Mouse (Mus musculus) liver, adult 2 months (tissue): Measurements from ENCODE around the gene Gm37240. TPM values are rescaled to one million over a fixed set of nuclear protein-coding genes. Genes with fewer than 3 reads are reported as not detected.

Source experiments
- DNase-seq: peaks from one replicate; pipeline ENCODE4 v3.0.0-alpha.2; 2011; ENCODE audit warnings: low read depth, low spot score; ENCODE audit errors: extremely low read depth
- H3K27ac ChIP-seq: fragments of 200-500 bp; replicated peaks from 2 replicates; pipeline ENCODE4 v1.5.1; 2012; ENCODE audit warnings: low read depth, mild to moderate bottlenecking, control low read depth, inconsistent platforms, low read length; ENCODE audit not compliant: insufficient read depth
- H3K27me3 ChIP-seq: fragments of 200-500 bp; 2 replicates; pipeline ENCODE4 v1.6.1; 2012; ENCODE audit warnings: mild to moderate bottlenecking, moderate library complexity, low read length, inconsistent platforms; ENCODE audit not compliant: control insufficient read depth, insufficient read depth
- H3K36me3 ChIP-seq: fragments of 200-500 bp; 2 replicates; pipeline ENCODE4 v1.6.1; 2012; ENCODE audit warnings: low read length, inconsistent platforms; ENCODE audit not compliant: control insufficient read depth, insufficient read depth
- H3K4me1 ChIP-seq: fragments of 200-500 bp; 2 replicates; pipeline ENCODE4 v1.6.1; 2011; ENCODE audit warnings: low read length; ENCODE audit not compliant: control insufficient read depth, insufficient read depth
- H3K4me3 ChIP-seq: fragments of 200-500 bp; 2 replicates; pipeline ENCODE4 v1.5.1; 2011; ENCODE audit warnings: low read depth, mild to moderate bottlenecking, control low read depth, low read length, moderate library complexity; ENCODE audit not compliant: insufficient read depth
- H3K79me2 ChIP-seq: fragments of 200-500 bp; 2 replicates; pipeline ENCODE4 v1.6.1; 2012; ENCODE audit warnings: inconsistent platforms, mild to moderate bottlenecking, low read length, moderate library complexity; ENCODE audit not compliant: control insufficient read depth, insufficient read depth
- H3K9ac ChIP-seq: fragments of 200-500 bp; 2 replicates; pipeline ENCODE4 v1.6.1; 2012; ENCODE audit warnings: low read depth, mild to moderate bottlenecking, control low read depth, inconsistent platforms, low read length
- CTCF ChIP-seq: fragments of 200-500 bp; IDR thresholded peaks from 2 replicates; pipeline ENCODE4 v1.5.1; 2011; ENCODE audit warnings: low read depth, low read length, control low read depth
- POLR2A ChIP-seq: fragments of 200-500 bp; IDR thresholded peaks from 2 replicates; pipeline ENCODE4 v1.6.1; 2011; ENCODE audit warnings: low read length, control low read depth; ENCODE audit not compliant: insufficient read depth; ENCODE audit errors: extremely low read depth
- WGBS: fragments of 180-500 bp; shearing (Covaris S2); methylation state at CpG from one replicate; pipeline ENCODE4 v1.1.7; 2018; 5-methylcytosine and 5-hydroxymethylcytosine counted together
- polyA plus RNA-seq: library from polyadenylated mRNA; depleted of rRNA; stranded (reverse); fragments of >200 nt; gene quantifications from 2 replicates; pipeline ENCODE4 v1.2.3, GENCODE M21; 2012
- total RNA-seq: library from RNA; depleted of rRNA; stranded (reverse); fragments of >200 nt; gene quantifications from 2 replicates; pipeline ENCODE4 v1.2.3, GENCODE M21; 2014

The Gm37240 gene
- total and polyA plus RNA-seq, 2 experiments: 2.2 to 6.9 TPM

DNA sequence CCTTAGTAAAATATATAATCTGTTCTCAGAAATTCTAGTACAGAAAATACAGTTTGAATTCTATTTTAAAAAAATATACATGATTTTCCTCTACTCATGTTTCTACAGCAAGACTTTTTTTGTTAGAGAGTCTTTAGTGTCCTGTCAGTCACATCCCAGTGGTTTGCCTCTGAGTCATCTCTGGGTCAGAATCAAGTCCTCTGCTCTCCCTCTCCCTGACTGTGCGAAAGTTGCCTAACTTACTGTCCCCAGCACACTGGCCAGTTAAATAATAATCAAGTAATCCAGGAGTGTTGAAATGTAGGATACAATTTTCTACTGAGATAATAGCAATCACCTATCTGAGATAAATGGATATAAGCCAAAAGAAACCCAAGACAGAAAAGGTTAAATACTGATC is 951.6 kb downstream of the Gm37240 start:
- Histone ChIP-seq H3K27me3 (no peaks in the 10 kb centered on the region), H3K36me3 (no peaks in the 10 kb centered on the region; the same call in 1 of the 2 replicates), H3K79me2 (no peaks in the 10 kb centered on the region; the same call in 1 of the 2 replicates), H3K4me1 (no peaks in the 10 kb centered on the region; the same call in 1 of the 2 replicates), H3K9ac (no peak overlapping the region), H3K27ac (no peak overlapping the region), H3K4me3 (no peak overlapping the region)
- peak; percentile 60 for DNase-seq
- TF ChIP-seq POLR2A (no peak), CTCF (no peak)
- 25% methylated on average over 1 of the region's 1 CpGs for WGBS

DNA sequence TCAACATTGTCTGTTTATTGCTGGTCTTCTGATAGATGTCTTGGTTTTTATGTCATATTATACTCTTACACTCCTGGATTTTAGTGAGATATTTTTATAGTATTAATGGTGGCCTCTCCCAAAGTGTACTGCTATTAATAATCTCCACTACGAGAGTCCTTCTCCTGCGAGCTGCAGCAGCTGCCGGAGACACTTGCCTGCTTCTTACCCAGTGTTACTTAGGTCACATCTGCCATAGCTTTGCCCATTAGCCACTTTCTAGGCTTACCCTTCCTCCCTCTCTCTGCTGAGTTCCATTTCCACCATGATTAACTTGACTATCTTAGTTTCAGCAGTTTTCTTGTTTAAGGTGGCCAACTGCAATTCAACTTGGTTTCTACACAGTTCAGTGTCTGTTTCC is 956.6 kb downstream of the Gm37240 start:
- no peaks in the 10 kb centered on the region for H3K27me3 ChIP-seq
- H3K4me3 ChIP-seq: no peak overlapping the region
- no peak for DNase-seq
- WGBS: 95% methylated on average over 3 of the region's 3 CpGs
- H3K79me2 ChIP-seq: no peaks in the 10 kb centered on the region
- H3K36me3 ChIP-seq: no peaks in the 10 kb centered on the region
- H3K27ac ChIP-seq: no peak overlapping the region
- no peaks in the 10 kb centered on the region for H3K4me1 ChIP-seq
- H3K9ac ChIP-seq: no peak overlapping the region
- TF ChIP-seq CTCF: no peak
- no peak for TF ChIP-seq POLR2A

DNA sequence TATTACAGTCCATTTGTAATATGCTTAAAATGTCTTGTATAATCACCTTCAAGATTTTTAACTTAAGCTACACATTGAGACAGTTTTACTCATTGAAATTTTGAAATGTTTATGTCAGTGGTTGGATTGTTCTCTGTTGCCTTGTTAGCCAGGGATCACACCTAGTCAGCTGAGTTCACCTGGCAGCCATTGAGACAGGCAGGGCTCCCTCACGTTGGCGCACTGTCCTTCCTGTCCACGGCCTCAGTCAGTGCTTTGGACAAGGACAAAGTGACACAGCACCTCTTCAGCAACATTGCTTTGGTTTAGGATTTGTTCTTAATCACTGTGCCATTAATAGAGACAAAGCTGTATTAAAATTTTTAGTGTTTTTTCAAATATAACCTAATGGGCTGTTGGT is 958.1 kb downstream of the Gm37240 start:
- H3K9ac ChIP-seq: no peak overlapping the region
- WGBS: 40% methylated on average over 3 of the region's 3 CpGs
- H3K79me2 ChIP-seq: no peaks in the 10 kb centered on the region; the same call in 1 of the 2 replicates
- no peak overlapping the region for H3K4me3 ChIP-seq
- DNase-seq: peak; percentile 68
- H3K27ac ChIP-seq: no peak overlapping the region
- H3K27me3 ChIP-seq: no peaks in the 10 kb centered on the region
- no peak for TF ChIP-seq CTCF
- no peak for TF ChIP-seq POLR2A
- no peaks in the 10 kb centered on the region for H3K4me1 ChIP-seq
- H3K36me3 ChIP-seq: no peaks in the 10 kb centered on the region

DNA sequence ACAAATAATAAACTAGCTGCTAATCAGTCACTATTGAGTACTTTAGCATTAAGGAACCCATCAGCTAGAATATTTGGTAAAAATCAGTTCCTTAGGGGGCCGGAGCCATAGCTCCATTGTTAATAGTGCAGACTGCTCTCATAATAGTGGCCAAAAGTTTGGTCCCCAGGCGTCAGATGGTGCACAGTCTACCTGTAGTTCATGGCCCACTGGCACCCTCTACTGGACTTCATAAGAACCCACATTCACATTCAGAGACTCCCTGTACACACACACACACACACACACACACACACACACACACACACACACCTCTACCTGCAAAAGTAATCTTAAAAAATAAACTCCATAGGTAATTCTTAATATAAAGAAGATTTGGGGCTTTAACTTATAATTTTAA is 959.4 kb downstream of the Gm37240 start:
- TF ChIP-seq POLR2A (no peak), CTCF (no peak)
- Histone ChIP-seq H3K4me1 (no peaks in the 10 kb centered on the region), H3K9ac (no peak overlapping the region), H3K36me3 (no peaks in the 10 kb centered on the region), H3K4me3 (no peak overlapping the region), H3K27ac (no peak overlapping the region), H3K27me3 (no peaks in the 10 kb centered on the region), H3K79me2 (no peaks in the 10 kb centered on the region; the same call in 1 of the 2 replicates)
- WGBS: 93% methylated on average over 2 of the region's 2 CpGs
- DNase-seq: no peak

GRCm38 (mm10) chr3:84927168-84927794 is 960.0 kb downstream of the Gm37240 start:
- 82% methylated on average over 8 of the region's 8 CpGs for WGBS

GRCm38 (mm10) chr3:84926140-84926539 is 961.2 kb downstream of the Gm37240 start:
- no peak overlapping the region for H3K9ac ChIP-seq
- 59% methylated on average over 5 of the region's 5 CpGs for WGBS

More at GRCm38 (mm10) chr3:84927168-84927794, 960.0 kb downstream of the Gm37240 start:
- H3K27me3 ChIP-seq: no peaks in the 10 kb centered on the region
- no peaks in the 10 kb centered on the region for H3K36me3 ChIP-seq
- H3K79me2 ChIP-seq: no peaks in the 10 kb centered on the region; the same call in 1 of the 2 replicates
- H3K4me3 ChIP-seq: no peak overlapping the region
- no peak overlapping the region for H3K27ac ChIP-seq
- H3K9ac ChIP-seq: no peak overlapping the region
- TF ChIP-seq CTCF: no peak
- TF ChIP-seq POLR2A: no peak
- H3K4me1 ChIP-seq: no peaks in the 10 kb centered on the region
- no peak for DNase-seq

More at GRCm38 (mm10) chr3:84926140-84926539, 961.2 kb downstream of the Gm37240 start:
- no peak overlapping the region for H3K4me3 ChIP-seq
- no peaks in the 10 kb centered on the region for H3K36me3 ChIP-seq
- no peaks in the 10 kb centered on the region; the same call in 1 of the 2 replicates for H3K79me2 ChIP-seq
- peak; percentile 63 for DNase-seq
- TF ChIP-seq POLR2A (no peak), CTCF (no peak)
- H3K27ac ChIP-seq: no peak overlapping the region
- no peaks in the 10 kb centered on the region for H3K27me3 ChIP-seq
- no peaks in the 10 kb centered on the region for H3K4me1 ChIP-seq
